Mouse (Mus musculus): ENCODE data around the gene Poc5.
A peak's percentile ranks its signal among the peaks of the same experiment; 100 is the strongest.

Gene Poc5

GRCm38 (mm10) chr13:96388042-96388888 lies at the start of gene Poc5:
TSS of gene Poc5 (plus strand) at chr13:96388294.
- TF ChIP-seq GATA4 (IDR thresholded peaks at IDR 0.05; ENCODE audit: insufficient replicate concordance, low read length), result peak; percentile 94

DNA sequence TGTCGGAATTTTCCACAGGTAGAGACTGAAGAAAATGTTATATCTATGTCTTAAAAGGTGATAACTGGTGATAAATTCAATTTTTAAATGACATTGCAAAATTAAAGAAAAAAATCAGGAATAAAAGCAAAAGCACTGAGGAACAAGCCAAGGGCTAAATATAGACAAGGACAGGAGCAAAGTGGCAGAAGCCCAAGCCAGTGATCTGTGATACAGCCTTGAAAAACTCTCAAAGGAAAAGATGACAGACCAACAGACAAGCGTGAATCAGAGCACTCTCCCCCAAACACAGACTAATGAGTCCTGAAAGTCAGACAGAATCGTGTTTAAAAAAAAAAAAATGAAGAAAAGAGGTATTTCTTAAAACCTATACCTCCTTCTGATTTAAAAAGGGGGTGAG lies 46.6 kb upstream of the Poc5 start:
- TF ChIP-seq GATA4 (IDR thresholded peaks at IDR 0.05; ENCODE audit: insufficient replicate concordance, low read length), result no peak

DNA sequence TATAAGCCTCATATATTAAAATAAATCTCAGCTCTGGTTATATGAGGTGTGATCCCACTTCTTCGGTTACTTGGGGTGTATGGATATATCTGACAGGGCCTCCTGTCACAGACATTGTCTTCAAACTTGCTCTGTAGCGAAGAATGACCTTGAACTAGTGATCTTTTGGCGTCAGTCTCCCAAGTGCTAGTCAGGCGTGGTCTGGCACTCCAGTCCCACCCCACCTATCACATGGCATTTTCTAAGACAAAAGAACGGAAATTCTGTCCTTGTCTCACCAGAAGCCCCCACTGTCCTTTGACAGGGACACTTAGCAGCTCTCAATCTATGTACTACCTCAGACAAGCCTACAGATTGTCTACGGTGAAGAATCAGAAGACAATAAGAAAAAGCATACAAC lies 43.3 kb upstream of the Poc5 start:
- TF ChIP-seq GATA4 (IDR thresholded peaks at IDR 0.05; ENCODE audit: insufficient replicate concordance, low read length), result no peak

DNA sequence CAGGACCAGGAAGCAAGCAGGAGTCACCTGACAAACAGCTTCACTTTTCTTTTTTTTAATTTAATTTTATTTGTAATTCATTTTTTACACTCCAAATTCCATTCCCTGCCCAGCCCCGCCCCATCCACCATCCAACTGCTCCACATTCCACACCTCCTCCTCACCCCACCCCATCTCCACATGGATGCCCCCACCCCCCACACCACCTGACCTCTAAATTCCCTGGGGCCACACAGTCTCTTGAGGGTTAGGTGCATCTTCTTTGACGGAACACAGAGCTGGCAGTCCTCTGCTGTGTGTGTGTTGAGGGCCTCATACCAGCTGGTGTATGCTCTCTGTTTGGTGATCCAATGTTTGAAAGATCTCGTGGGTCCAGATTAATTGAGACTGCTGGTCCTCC lies 41.5 kb upstream of the Poc5 start:
- TF ChIP-seq GATA4 (IDR thresholded peaks at IDR 0.05; ENCODE audit: insufficient replicate concordance, low read length), result no peak

DNA sequence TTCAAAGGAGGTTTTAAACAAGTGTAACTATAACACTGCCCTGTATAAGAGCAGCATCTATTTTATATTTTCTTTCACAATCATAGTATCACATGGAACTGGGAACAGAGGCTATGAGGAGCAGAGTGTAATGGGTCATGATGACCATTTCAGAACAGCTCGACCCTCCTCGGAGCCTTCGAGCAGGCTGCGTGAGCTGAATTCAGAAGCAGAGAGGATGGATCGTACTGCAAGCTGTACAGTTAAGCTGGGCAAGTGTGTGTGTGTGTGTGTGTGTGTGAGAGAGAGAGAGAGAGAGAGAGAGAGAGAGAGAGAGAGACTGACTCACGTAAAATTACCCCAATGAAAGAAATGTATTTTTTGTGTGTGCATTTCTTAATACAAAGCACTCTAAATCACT lies 37.9 kb upstream of the Poc5 start:
- TF ChIP-seq GATA4 (IDR thresholded peaks at IDR 0.05; ENCODE audit: insufficient replicate concordance, low read length), result no peak

GRCm38 (mm10) chr13:96351264-96351663 lies 36.8 kb upstream of the Poc5 start:
- TF ChIP-seq GATA4 (IDR thresholded peaks at IDR 0.05; ENCODE audit: insufficient replicate concordance, low read length), result no peak

GRCm38 (mm10) chr13:96375519-96375918 lies 12.6 kb upstream of the Poc5 start:
- no peak for TF ChIP-seq GATA4 (IDR thresholded peaks at IDR 0.05; ENCODE audit: insufficient replicate concordance, low read length)

DNA sequence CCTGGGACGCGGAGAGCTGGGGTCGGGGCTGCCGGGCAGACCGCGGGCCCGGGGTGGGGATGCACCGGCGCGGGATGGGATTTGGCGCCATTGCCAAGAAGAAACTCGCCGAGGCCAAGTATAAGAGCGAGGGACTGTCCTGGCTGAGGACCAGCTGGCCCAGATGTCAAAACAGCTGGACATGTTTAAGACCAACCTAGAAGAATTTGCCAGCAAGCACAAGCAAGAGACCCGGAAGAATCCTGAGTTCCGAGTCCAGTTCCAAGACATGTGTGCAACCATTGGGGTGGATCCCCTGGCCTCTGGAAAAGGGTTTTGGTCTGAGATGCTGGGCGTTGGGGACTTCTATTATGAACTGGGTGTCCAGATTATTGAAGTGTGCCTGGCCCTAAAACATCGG lies 11.2 kb upstream of the Poc5 start:
- no peak for TF ChIP-seq GATA4 (IDR thresholded peaks at IDR 0.05; ENCODE audit: insufficient replicate concordance, low read length)

DNA sequence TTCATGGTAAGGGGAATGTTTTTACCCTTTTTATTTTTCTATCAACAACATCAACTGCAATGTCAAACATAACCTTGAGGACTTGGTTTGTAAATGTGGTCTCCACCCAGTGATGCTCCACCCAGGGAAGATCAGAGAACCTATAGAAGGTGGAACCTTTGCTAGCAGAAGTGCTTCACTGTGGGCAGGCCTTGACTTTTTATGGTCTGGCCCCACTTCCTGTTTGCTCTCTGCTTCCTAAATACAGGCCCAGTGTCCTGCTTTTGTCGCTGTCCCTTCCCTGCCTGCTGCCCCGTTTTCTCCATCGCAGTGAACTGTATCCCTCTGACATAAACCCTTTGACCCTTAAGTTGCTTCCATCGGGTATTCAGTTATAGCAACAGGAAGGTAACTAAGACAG lies 10.2 kb upstream of the Poc5 start:
- no peak for TF ChIP-seq GATA4 (IDR thresholded peaks at IDR 0.05; ENCODE audit: insufficient replicate concordance, low read length)

DNA sequence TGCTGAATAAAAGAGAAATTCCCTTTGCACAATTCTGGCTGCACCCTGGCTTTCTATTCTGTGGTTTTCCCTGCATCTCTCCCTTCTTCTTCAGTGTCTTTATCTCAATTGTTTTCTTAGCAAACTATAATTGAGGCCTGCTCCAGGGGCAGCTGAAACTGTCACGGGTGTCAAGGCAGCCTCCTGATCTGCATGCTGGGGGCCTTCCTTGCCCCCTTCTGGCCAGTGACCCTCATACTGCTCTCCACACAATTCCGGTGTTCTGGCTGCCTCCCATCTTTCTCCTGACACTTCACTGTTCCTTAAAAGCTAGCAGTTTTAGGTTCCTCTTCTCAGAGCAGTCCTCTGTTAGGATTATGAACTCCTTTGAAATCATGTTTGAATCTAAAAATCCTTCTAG lies 1.2 kb downstream of the Poc5 start:
- no peak for TF ChIP-seq GATA4 (IDR thresholded peaks at IDR 0.05; ENCODE audit: insufficient replicate concordance, low read length)

DNA sequence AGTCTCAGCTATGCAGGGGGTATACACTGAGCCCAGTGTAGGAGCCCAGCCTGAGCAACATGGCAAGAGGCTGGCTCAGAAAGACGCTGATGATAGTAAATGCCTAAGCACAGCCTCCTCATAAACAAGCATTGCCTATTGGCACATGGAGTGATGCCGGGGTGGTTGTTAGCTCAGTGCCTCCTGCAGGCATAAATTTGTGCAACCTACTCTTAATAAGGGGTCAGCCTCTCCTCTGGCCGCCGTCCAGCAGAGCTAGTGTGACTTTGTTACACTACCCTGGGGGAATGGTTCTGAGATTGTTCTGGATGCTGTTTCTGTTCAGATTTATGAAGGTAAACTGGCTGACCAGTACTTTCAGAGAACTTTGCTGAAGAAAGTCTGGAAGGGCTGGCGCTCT lies 13.2 kb downstream of the Poc5 start:
- no peak for TF ChIP-seq GATA4 (IDR thresholded peaks at IDR 0.05; ENCODE audit: insufficient replicate concordance, low read length)

GRCm38 (mm10) chr13:96405518-96405917 lies 17.4 kb downstream of the Poc5 start:
- no peak for TF ChIP-seq GATA4 (IDR thresholded peaks at IDR 0.05; ENCODE audit: insufficient replicate concordance, low read length)

DNA sequence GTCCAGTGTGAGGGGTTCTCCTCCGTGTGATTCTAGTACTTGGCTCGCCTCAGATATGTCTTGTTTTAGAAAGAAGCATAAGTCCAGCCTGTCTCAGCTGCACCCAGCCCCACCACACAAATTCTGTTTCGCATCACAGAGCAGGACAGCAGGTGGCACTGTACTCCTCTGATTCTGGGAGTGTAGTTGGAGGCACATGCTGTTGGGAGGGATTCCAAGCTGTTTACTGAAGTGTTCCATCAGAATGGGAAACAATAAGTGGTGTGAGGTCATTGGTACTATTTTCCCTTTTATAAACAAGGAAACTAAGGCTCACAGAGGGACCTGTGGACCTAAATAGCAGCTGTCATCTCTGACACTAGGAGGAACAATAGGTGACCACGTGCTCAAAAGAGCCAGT lies 18.9 kb downstream of the Poc5 start:
- TF ChIP-seq GATA4 (IDR thresholded peaks at IDR 0.05; ENCODE audit: insufficient replicate concordance, low read length), result no peak

DNA sequence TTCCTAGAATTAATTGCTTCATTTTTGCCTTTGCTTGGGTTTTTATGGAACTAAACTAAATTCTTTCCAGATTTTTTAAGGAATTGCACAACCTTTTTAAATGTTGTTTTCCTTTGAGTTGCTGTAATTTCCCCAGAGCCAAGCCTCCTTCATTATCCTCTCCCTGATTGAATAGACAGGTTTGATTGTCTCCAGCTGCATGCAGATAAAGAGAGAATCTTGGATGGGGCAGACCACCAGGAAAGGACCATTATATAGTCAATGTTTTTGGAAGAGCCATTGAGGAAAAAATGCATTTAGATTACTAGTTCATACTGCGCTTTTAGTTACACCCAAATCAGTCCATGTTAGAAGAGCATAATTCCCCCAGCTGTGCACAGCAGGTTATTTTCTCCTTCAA lies 20.7 kb downstream of the Poc5 start:
- TF ChIP-seq GATA4 (IDR thresholded peaks at IDR 0.05; ENCODE audit: insufficient replicate concordance, low read length), result no peak

DNA sequence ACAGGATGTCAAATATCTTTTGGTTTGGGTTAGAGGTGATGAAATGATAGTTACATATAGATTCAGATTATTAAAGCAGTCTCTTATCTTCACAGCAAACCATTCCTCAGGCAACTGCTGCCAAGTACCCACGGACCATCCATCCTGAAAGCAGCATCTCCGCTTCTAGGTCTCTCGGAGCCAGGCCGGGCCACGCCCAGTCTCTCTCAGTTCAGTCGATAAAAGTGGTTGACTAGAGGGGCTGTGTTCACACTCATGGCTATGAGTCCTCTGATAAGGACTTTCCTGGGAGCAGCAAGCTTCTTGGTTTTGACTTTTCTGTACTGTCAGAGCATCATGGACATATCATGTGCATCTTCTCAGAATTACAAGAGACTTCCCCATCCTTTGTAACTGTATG lies 26.3 kb downstream of the Poc5 start:
- no peak for TF ChIP-seq GATA4 (IDR thresholded peaks at IDR 0.05; ENCODE audit: insufficient replicate concordance, low read length)

- TF ChIP-seq GATA4 (IDR thresholded peaks at IDR 0.05; ENCODE audit: insufficient replicate concordance, low read length), result no peak
Observed at GRCm38 (mm10) chr13:96416380-96416779, 28.3 kb downstream of the Poc5 start.

GRCm38 (mm10) chr13:96417261-96417813 lies 29.2 kb downstream of the Poc5 start:
- no peak; the same call in 1 of the 2 replicates for TF ChIP-seq GATA4 (IDR thresholded peaks at IDR 0.05; ENCODE audit: insufficient replicate concordance, low read length)
